Mouse (Mus musculus) heart, embryonic 14.5 days (tissue): Measurements from ENCODE around the gene Gm42957. TPM values are rescaled to one million over a fixed set of nuclear protein-coding genes. Genes with fewer than 3 reads are reported as not detected.

Source experiments
- ATAC-seq: fragments of 200-750 bp; cut with Nextera tagmentation; 2 replicates; pipeline ENCODE4 v1.8.0; 2017; ENCODE audit warnings: low read depth, moderate TSS enrichment; ENCODE audit not compliant: insufficient number of reproducible peaks, insufficient read depth, low FRiP score
- H3K27ac ChIP-seq, 2 experiments: fragments of 200-500 bp in 1 of 2; fragments of 300-500 bp in 1 of 2; sonication (generic) in 1 of 2; replicated peaks in 1 of 2; 2 replicates each; pipeline ENCODE4 v1.5.1; 2012 to 2014; ENCODE audit warnings: low read depth in 2 of 2, low read length in 2 of 2, control low read depth in 1 of 2, mild to moderate bottlenecking in 1 of 2, mixed read lengths in 1 of 2; ENCODE audit not compliant: control insufficient read depth in 1 of 2, insufficient read depth in 1 of 2
- H3K27me3 ChIP-seq: fragments of 300-500 bp; sonication (generic); 2 replicates; pipeline ENCODE4 v1.6.1; 2014; ENCODE audit warnings: mild to moderate bottlenecking, low read length, control low read depth; ENCODE audit not compliant: control insufficient read depth, insufficient read depth
- H3K36me3 ChIP-seq: fragments of 300-500 bp; sonication (generic); 2 replicates; pipeline ENCODE4 v1.6.1; 2014; ENCODE audit warnings: mild to moderate bottlenecking, control low read depth, low read length, mixed read lengths; ENCODE audit not compliant: control insufficient read depth, insufficient read depth
- H3K4me1 ChIP-seq, 2 experiments: fragments of 200-500 bp in 1 of 2; fragments of 300-500 bp in 1 of 2; sonication (generic) in 1 of 2; 2 replicates each; pipeline ENCODE4 v1.6.1; 2012 to 2014; ENCODE audit warnings: low read length in 2 of 2, control low read depth in 1 of 2, mixed read lengths in 1 of 2; ENCODE audit not compliant: control insufficient read depth in 2 of 2, insufficient read depth in 2 of 2
- H3K4me2 ChIP-seq: fragments of 300-500 bp; sonication (generic); 2 replicates; pipeline ENCODE4 v1.6.1; 2014; ENCODE audit warnings: mild to moderate bottlenecking, low read length
- H3K4me3 ChIP-seq, 2 experiments: fragments of 200-500 bp in 1 of 2; fragments of 300-500 bp in 1 of 2; sonication (generic) in 1 of 2; 2 replicates each; pipeline ENCODE4 v1.5.1; 2012 to 2014; ENCODE audit warnings: low read length in 2 of 2, mild to moderate bottlenecking in 2 of 2, control low read depth in 1 of 2, low read depth in 1 of 2, moderate library complexity in 1 of 2; ENCODE audit not compliant: control insufficient read depth in 1 of 2, insufficient read depth in 1 of 2
- H3K9ac ChIP-seq: fragments of 300-500 bp; sonication (generic); 2 replicates; pipeline ENCODE4 v1.6.1; 2014; ENCODE audit warnings: mild to moderate bottlenecking, low read length
- H3K9me3 ChIP-seq: fragments of 300-500 bp; sonication (generic); 2 replicates; pipeline ENCODE4 v1.6.1; 2016; ENCODE audit warnings: low read length, control low read depth; ENCODE audit not compliant: control insufficient read depth
- WGBS: fragments of 180-500 bp; shearing (Covaris S2); extraction: QIAGEN DNeasy Blood & Tissue Kit; methylation state at CpG from one replicate; pipeline ENCODE4 v1.1.7; 2014; 5-methylcytosine and 5-hydroxymethylcytosine counted together
- polyA plus RNA-seq: library from polyadenylated mRNA; unstranded; fragments of >200 nt; fragmentation: Nextera tagmentation; extraction: Ambion mirVana; gene quantifications from 2 replicates; pipeline ENCODE4 v1.2.1, GENCODE M21; 2014

Gm42957 gene
- polyA plus RNA-seq, 1 experiment from 2014 or later = 0.07 TPM

- Histone ChIP-seq H3K9ac (no peak overlapping the region), H3K4me1 (peaks cover 9 to 12% of the 10 kb centered on the region in 2 experiments), H3K4me2 (no peak overlapping the region), H3K36me3 (no peaks in the 10 kb centered on the region), H3K4me3 (no peak overlapping the region), H3K9me3 (no peaks in the 10 kb centered on the region), H3K27me3 (no peaks in the 10 kb centered on the region), H3K27ac (no peak overlapping the region)
- WGBS = 90% methylated on average over 5 of the region's 5 CpGs
- no peak for ATAC-seq
These were observed 33.3 kb downstream of the Gm42957 start for GRCm38 (mm10) chr3:96668424-96669067.

- peak within 1 kb of the TSS; percentile 38 to 60 for H3K4me3 ChIP-seq
- peak within 1 kb of the TSS; percentile 72 for H3K4me2 ChIP-seq
- peak within 1 kb of the TSS; percentile 56 for H3K9ac ChIP-seq
- H3K27me3 ChIP-seq = no peaks in the 10 kb centered on the region
- H3K4me1 ChIP-seq = peaks cover 5 to 6% of the 10 kb centered on the region in 2 experiments; a peak in 3 of 4 replicates
- WGBS = 6% methylated on average over 35 of the region's 35 CpGs
- no peak within 1 kb of the TSS for H3K27ac ChIP-seq
- H3K9me3 ChIP-seq = no peaks in the 10 kb centered on the region
- ATAC-seq = peak; percentile 91
- H3K36me3 ChIP-seq = no peaks in the 10 kb centered on the region
These were observed 34.6 kb downstream of the Gm42957 start, which contains the start of gene Ankrd35 for GRCm38 (mm10) chr3:96669727-96670468. Ankrd35 (plus strand) TSS chr3:96670131.

GRCm38 (mm10) chr3:96671519-96671918 is 36.2 kb downstream of the Gm42957 start:
- H3K36me3 ChIP-seq = no peaks in the 10 kb centered on the region
- ATAC-seq = no peak
- H3K4me2 ChIP-seq = no peak overlapping the region
- peaks cover 5 to 6% of the 10 kb centered on the region in 2 experiments; a peak in 3 of 4 replicates for H3K4me1 ChIP-seq
- H3K27me3 ChIP-seq = no peaks in the 10 kb centered on the region
- WGBS = 83% methylated on average over 5 of the region's 5 CpGs
- no peak overlapping the region for H3K4me3 ChIP-seq
- H3K9ac ChIP-seq = no peak overlapping the region
- no peak overlapping the region for H3K27ac ChIP-seq
- no peaks in the 10 kb centered on the region for H3K9me3 ChIP-seq

- H3K9ac ChIP-seq = no peak overlapping the region
- H3K36me3 ChIP-seq = no peaks in the 10 kb centered on the region
- ATAC-seq = no peak
- H3K4me1 ChIP-seq = peaks cover 5 to 6% of the 10 kb centered on the region in 2 experiments; a peak in 3 of 4 replicates
- H3K4me3 ChIP-seq = no peak overlapping the region
- H3K27ac ChIP-seq = no peak overlapping the region
- no peaks in the 10 kb centered on the region for H3K9me3 ChIP-seq
- no peak overlapping the region for H3K4me2 ChIP-seq
- 71% methylated on average over 4 of the region's 4 CpGs for WGBS
- H3K27me3 ChIP-seq = no peaks in the 10 kb centered on the region
These were observed 38.2 kb downstream of the Gm42957 start for GRCm38 (mm10) chr3:96673514-96673913.

GRCm38 (mm10) chr3:96674442-96674841 is 39.2 kb downstream of the Gm42957 start:
- peaks cover 5 to 6% of the 10 kb centered on the region in 2 experiments; a peak in 3 of 4 replicates for H3K4me1 ChIP-seq
- no peaks in the 10 kb centered on the region for H3K36me3 ChIP-seq
- ATAC-seq = no peak
- H3K9me3 ChIP-seq = no peaks in the 10 kb centered on the region
- WGBS = 51% methylated on average over 8 of the region's 8 CpGs
- no peak overlapping the region for H3K9ac ChIP-seq
- no peak overlapping the region for H3K27ac ChIP-seq
- no peak overlapping the region for H3K4me2 ChIP-seq
- H3K27me3 ChIP-seq = peaks cover under 1% of the 10 kb centered on the region; the same call in 1 of the 2 replicates
- H3K4me3 ChIP-seq = no peak overlapping the region

DNA sequence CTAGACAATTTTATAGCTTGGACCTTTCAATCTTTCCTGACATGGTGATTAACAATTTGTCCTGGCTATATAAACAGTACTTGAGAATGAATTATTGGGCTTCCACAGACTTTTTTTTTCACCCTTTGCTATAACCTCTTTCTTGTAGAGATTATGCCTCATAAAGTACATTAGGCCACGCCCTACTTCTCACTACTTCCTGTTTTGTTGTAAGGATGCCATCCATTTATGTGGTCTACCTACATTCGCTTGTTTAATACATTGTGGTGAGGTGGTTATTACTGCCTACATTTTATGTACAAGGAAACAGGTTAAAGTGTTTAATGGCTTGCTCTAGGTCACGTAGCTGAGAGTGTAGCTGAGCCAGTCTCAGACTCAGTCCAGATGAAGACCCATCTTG is 39.9 kb downstream of the Gm42957 start:
- H3K27me3 ChIP-seq = peaks cover 8% of the 10 kb centered on the region
- peaks cover 3 to 5% of the 10 kb centered on the region in 2 experiments; a peak in 3 of 4 replicates for H3K4me1 ChIP-seq
- no peak overlapping the region for H3K9ac ChIP-seq
- WGBS = 83% methylated on average over 3 of the region's 3 CpGs
- no peak overlapping the region for H3K4me2 ChIP-seq
- no peak overlapping the region for H3K4me3 ChIP-seq
- no peak overlapping the region for H3K27ac ChIP-seq
- H3K9me3 ChIP-seq = no peaks in the 10 kb centered on the region
- ATAC-seq = no peak
- H3K36me3 ChIP-seq = no peaks in the 10 kb centered on the region

DNA sequence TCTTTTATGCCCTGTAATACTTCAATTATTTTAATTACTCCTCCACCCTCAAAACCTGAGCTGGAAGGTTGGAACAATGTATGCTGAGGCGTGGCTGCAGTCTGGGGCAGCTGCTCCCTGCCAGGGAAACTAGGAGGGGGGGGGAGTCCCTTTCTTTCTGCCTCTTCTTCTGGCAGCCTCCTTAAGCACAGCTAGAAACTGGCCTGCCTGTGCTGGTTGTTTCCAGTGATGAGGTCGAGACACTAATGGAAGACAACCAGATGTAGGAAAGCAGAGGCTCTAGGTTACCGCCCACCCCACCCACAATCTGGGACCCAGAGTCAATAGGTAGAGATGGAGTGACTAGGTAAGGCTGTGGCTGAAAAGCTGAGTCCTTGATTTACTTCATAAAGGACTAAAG is 40.4 kb downstream of the Gm42957 start:
- no peak overlapping the region for H3K27ac ChIP-seq
- H3K4me2 ChIP-seq = no peak overlapping the region
- no peak overlapping the region for H3K9ac ChIP-seq
- ATAC-seq = no peak
- no peak overlapping the region for H3K4me3 ChIP-seq
- H3K4me1 ChIP-seq = peaks cover 0 to under 1% of the 10 kb centered on the region in 2 experiments; a peak in 1 of 4 replicates
- no peaks in the 10 kb centered on the region for H3K36me3 ChIP-seq
- H3K27me3 ChIP-seq = peaks cover 13% of the 10 kb centered on the region
- WGBS = 57% methylated on average over 3 of the region's 3 CpGs
- H3K9me3 ChIP-seq = no peaks in the 10 kb centered on the region
